Mouse (Mus musculus): ENCODE measurements around the gene Slc44a5.

DNA sequence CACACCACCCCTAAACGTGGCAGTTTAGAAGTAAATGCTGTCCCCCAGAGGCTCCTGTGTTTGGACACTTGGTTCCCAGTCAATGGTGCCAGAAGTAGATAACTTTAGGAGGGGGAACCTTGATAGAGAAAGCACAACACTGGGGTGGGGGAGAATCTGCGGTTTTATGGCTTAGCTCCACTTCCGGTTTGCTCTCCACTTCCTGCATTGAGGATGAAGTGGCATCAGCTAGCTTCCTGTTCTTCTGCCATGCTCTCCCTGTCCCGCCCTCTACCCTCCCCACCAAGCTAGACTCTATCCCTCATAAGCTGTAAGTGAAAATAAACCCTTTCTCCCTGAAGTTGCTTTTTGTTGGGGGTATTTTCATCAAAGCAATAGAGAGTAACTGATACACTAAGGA is 327.9 kb downstream of the Slc44a5 start:
- no peak for TF ChIP-seq CTCF (IDR thresholded peaks at IDR 0.05; ENCODE audit: low read depth, low read length)
- TF ChIP-seq POLR2A (IDR thresholded peaks at IDR 0.05; ENCODE audit: borderline replicate concordance, low read depth, low read length): no peak
